ENCODE assay signal across 8 mouse cellular contexts in genomic region chr2:9879092-9879491, GRCm38 (mm10). TPM values are rescaled to one million over a fixed set of nuclear protein-coding genes. Genes with fewer than 3 reads are reported as not detected.
DNase-seq lines count a peak whose midpoint lies in the region; ATAC-seq and TF ChIP-seq lines count a peak whose summit lies in the region.

No protein-coding gene starts in this region.

- H3K9me3 ChIP-seq in E14TG2a.4 (ENCODE audit: low read length), result no peaks in the 10 kb centered on the region
- H3K9me3 ChIP-seq in forebrain, embryonic 14.5 days (replicated peaks; ENCODE audit: control insufficient read depth, low read length), result no peaks in the 10 kb centered on the region
- H3K9me3 ChIP-seq in liver, embryonic 12.5 days (replicated peaks), result no peaks in the 10 kb centered on the region
- H3K9me3 ChIP-seq in stomach, embryonic 15.5 days, result no peaks in the 10 kb centered on the region

- peak overlapping the region; percentile 62 for H3K4me2 ChIP-seq in forebrain, embryonic 14.5 days (ENCODE audit: low read length)
- H3K4me2 ChIP-seq in liver, embryonic 12.5 days, result peak overlapping the region; percentile 85
- H3K4me2 ChIP-seq in stomach, embryonic 15.5 days, result peak overlapping the region; percentile 92

- peak; percentile 18 for ATAC-seq in forebrain, embryonic 14.5 days
- peak; percentile 33; the same call in 1 of the 2 replicates for ATAC-seq in liver, embryonic 12.5 days
- ATAC-seq in stomach, embryonic 15.5 days (ENCODE audit: insufficient read depth, low FRiP score, low read depth), result no peak
- ATAC-seq in erythroid progenitor cell, adult 5-6 weeks (replicated peaks; ENCODE audit: low FRiP score, poor library complexity, severe bottlenecking), result no peak

- H3K4me3 ChIP-seq in gastrocnemius, adult 2 months, result peak overlapping the region; percentile 77
- H3K4me3 ChIP-seq in E14TG2a.4 (replicated peaks; ENCODE audit: low read length), result peak overlapping the region; percentile 76
- H3K4me3 ChIP-seq in forebrain, embryonic 14.5 days (ENCODE audit: low read depth, low read length), result peak overlapping the region; percentile 31
- H3K4me3 ChIP-seq in liver, embryonic 12.5 days, result peak overlapping the region; percentile 57
- peak overlapping the region; percentile 48 for H3K4me3 ChIP-seq in stomach, embryonic 15.5 days (replicated peaks)

- no peak for TF ChIP-seq CTCF in gastrocnemius, adult 2 months (IDR thresholded peaks at IDR 0.05)
- no peak for TF ChIP-seq CTCF in E14TG2a.4 (conservative IDR thresholded peaks at IDR 0.05; ENCODE audit: low read length)

- intact Hi-C loops in gastrocnemius, adult 2 months (cut with DNase I), result no loop called here
- intact Hi-C loops in gastrocnemius, postnatal 36 days (cut with DNase I), result no loop called here

- under 1% methylated on average over 22 of the region's 22 CpGs for WGBS in forebrain, embryonic 14.5 days
- WGBS in liver, embryonic 12.5 days (ENCODE audit: insufficient replicate concordance), result under 1% methylated on average over 22 of the region's 22 CpGs
- under 1% methylated on average over 22 of the region's 22 CpGs for WGBS in stomach, embryonic 15.5 days

- no peak overlapping the region for H3K9ac ChIP-seq in forebrain, embryonic 14.5 days (ENCODE audit: low read length)
- H3K9ac ChIP-seq in liver, embryonic 12.5 days, result no peak overlapping the region
- peak overlapping the region; percentile 19; the same call in 1 of the 2 replicates for H3K9ac ChIP-seq in stomach, embryonic 15.5 days

- peak; percentile 26 for DNase-seq in gastrocnemius, adult 2 months
- no peak for DNase-seq in gastrocnemius, postnatal 36 days
- no peak for DNase-seq in forebrain, embryonic 14.5 days (ENCODE audit: low spot score)
- DNase-seq in cerebellum, adult 8-10 months, result no peak

- H3K27me3 ChIP-seq in E14TG2a.4 (ENCODE audit: insufficient read depth, low read length), result peaks cover 98% of the 10 kb centered on the region
- H3K27me3 ChIP-seq in forebrain, embryonic 14.5 days (replicated peaks; ENCODE audit: control insufficient read depth, insufficient read depth, low read length), result peaks cover 89% of the 10 kb centered on the region
- peaks cover 100% of the 10 kb centered on the region for H3K27me3 ChIP-seq in liver, embryonic 12.5 days (replicated peaks)
- H3K27me3 ChIP-seq in stomach, embryonic 15.5 days (replicated peaks), result peaks cover 63% of the 10 kb centered on the region

- peaks cover 77% of the 10 kb centered on the region for H3K4me1 ChIP-seq in E14TG2a.4 (replicated peaks; ENCODE audit: low read depth, low read length)
- H3K4me1 ChIP-seq in forebrain, embryonic 14.5 days (ENCODE audit: control insufficient read depth, insufficient read depth, low read length), result peaks cover 4% of the 10 kb centered on the region; the same call in 1 of the 2 replicates
- peaks cover 31% of the 10 kb centered on the region; the same call in 1 of the 2 replicates for H3K4me1 ChIP-seq in liver, embryonic 12.5 days
- peaks cover 27% of the 10 kb centered on the region for H3K4me1 ChIP-seq in stomach, embryonic 15.5 days

- no peaks in the 10 kb centered on the region for H3K36me3 ChIP-seq in E14TG2a.4 (ENCODE audit: insufficient read depth, low read length)
- H3K36me3 ChIP-seq in forebrain, embryonic 14.5 days (ENCODE audit: control insufficient read depth, insufficient read depth, low read length), result no peaks in the 10 kb centered on the region
- no peaks in the 10 kb centered on the region for H3K36me3 ChIP-seq in liver, embryonic 12.5 days
- H3K36me3 ChIP-seq in stomach, embryonic 15.5 days, result no peaks in the 10 kb centered on the region

- H3K27ac ChIP-seq in gastrocnemius, adult 2 months, result peak overlapping the region; percentile 74
- H3K27ac ChIP-seq in forebrain, embryonic 14.5 days (ENCODE audit: low read depth, low read length), result no peak overlapping the region
- H3K27ac ChIP-seq in liver, embryonic 12.5 days, result 0 out of 2 replicates have a peak overlapping the region, but pooled peaks have one; percentile 45
- no peak overlapping the region for H3K27ac ChIP-seq in stomach, embryonic 15.5 days

RNA-seq across cellular contexts. Expression of gene 4930412O13Rik, which starts 2.0 kb away (rescaled TPM):
- total RNA-seq in gastrocnemius, adult 2 months (2021), result not detected
- total RNA-seq in gastrocnemius, postnatal 36 days (2021), result not detected
- 0.19 TPM in 1 of 2 replicates, not detected in the other for polyA plus RNA-seq in forebrain, embryonic 14.5 days (2014; fragmentation: Nextera tagmentation; extraction: Ambion mirVana)
- polyA plus RNA-seq in liver, embryonic 12.5 days (2016; fragmentation: Nextera tagmentation; extraction: Ambion mirVana), result not detected in 2 replicates
- polyA plus RNA-seq in stomach, embryonic 15.5 days (2015; fragmentation: Nextera tagmentation; extraction: Ambion mirVana), result not detected in 2 replicates
- not detected in 2 replicates for total RNA-seq in erythroid progenitor cell, adult 5-6 weeks (2015; ENCODE audit: low replicate concordance)
- not detected in 2 replicates for total RNA-seq in erythroid progenitor cell, adult 5-6 weeks (2017; ENCODE audit: low replicate concordance)

RNA-seq across cellular contexts. Expression of gene 9230102O04Rik, which starts 10.2 kb away (rescaled TPM):
- total RNA-seq in gastrocnemius, adult 2 months (2021), result not detected
- total RNA-seq in gastrocnemius, postnatal 36 days (2021), result not detected
- 0.24 TPM in 1 of 2 replicates, not detected in the other for polyA plus RNA-seq in forebrain, embryonic 14.5 days (2014; fragmentation: Nextera tagmentation; extraction: Ambion mirVana)
- polyA plus RNA-seq in liver, embryonic 12.5 days (2016; fragmentation: Nextera tagmentation; extraction: Ambion mirVana), result 0.37 TPM in 1 of 2 replicates, not detected in the other
- not detected in 2 replicates for polyA plus RNA-seq in stomach, embryonic 15.5 days (2015; fragmentation: Nextera tagmentation; extraction: Ambion mirVana)
- total RNA-seq in erythroid progenitor cell, adult 5-6 weeks (2015; ENCODE audit: low replicate concordance), result not detected in 2 replicates
- not detected in 2 replicates for total RNA-seq in erythroid progenitor cell, adult 5-6 weeks (2017; ENCODE audit: low replicate concordance)

RNA-seq across cellular contexts. Expression of gene Gata3, which starts 10.7 kb away (rescaled TPM):
- total RNA-seq in gastrocnemius, adult 2 months (2021), result under 1 TPM; 0.08 to 0.82 TPM
- under 1 TPM; 0.57 to 0.92 TPM for total RNA-seq in gastrocnemius, postnatal 36 days (2021)
- polyA plus RNA-seq in forebrain, embryonic 14.5 days (2014; fragmentation: Nextera tagmentation; extraction: Ambion mirVana), result 1.4 and 2.2 TPM in 2 replicates
- polyA plus RNA-seq in liver, embryonic 12.5 days (2016; fragmentation: Nextera tagmentation; extraction: Ambion mirVana), result 2.0 and 2.1 TPM in 2 replicates
- 4.5 and 4.6 TPM in 2 replicates for polyA plus RNA-seq in stomach, embryonic 15.5 days (2015; fragmentation: Nextera tagmentation; extraction: Ambion mirVana)
- 3.6 and 28.5 TPM in 2 replicates for total RNA-seq in erythroid progenitor cell, adult 5-6 weeks (2015; ENCODE audit: low replicate concordance)
- total RNA-seq in erythroid progenitor cell, adult 5-6 weeks (2017; ENCODE audit: low replicate concordance), result 0.08 TPM in 1 of 2 replicates, not detected in the other

Comparison
In these comparisons a context has a peak if more than half of its experiments do, and no peak if none do; other contexts are left out.
1. H3K27ac ChIP-seq: peak in gastrocnemius, adult 2 months (single experiment) and liver, embryonic 12.5 days (single experiment); none in forebrain, embryonic 14.5 days (single experiment) and stomach, embryonic 15.5 days (single experiment).
2. ATAC-seq: peak in forebrain, embryonic 14.5 days (single experiment) and liver, embryonic 12.5 days (single experiment); none in stomach, embryonic 15.5 days (single experiment) and erythroid progenitor cell, adult 5-6 weeks (single experiment).
3. Peak in every context shown above with its lines, with median percentiles within 50 percentile points of each other: H3K4me3 ChIP-seq and H3K4me2 ChIP-seq.